Mouse (Mus musculus) fibroblast of lung, adult 2 months (primary cell): ENCODE measurements around the gene Dapp1.
"Not testable (repeated sequence)": the region's sequence is repeated elsewhere in the genome, so short reads cannot be mapped to it uniquely, and the experiment has no call there.

Experiments
- DNase-seq: peaks from one replicate; pipeline ENCODE4 v3.0.0-alpha.2; 2011; ENCODE audit warnings: low read depth

Gene Dapp1

DNA sequence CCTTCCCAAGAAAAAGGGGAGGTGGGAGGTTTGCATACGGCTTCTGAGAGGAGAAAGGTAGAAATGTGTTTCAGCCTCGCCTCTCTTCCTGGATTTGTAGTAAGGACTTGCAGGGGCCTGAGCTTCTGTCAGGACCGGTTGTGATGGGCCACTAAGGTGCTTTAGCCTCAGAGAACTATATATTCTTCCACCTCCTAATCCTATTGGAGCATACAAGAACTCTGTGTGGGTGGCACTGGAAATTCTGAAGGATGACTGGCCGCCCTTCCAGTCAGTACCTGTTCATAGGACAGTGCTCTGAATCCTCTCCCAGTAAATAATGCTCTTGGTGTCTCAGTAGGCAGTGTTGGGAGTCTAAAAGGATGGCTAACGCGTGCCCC lies 62.4 kb downstream of the Dapp1 start:
- DNase-seq: peak; percentile 12

DNA sequence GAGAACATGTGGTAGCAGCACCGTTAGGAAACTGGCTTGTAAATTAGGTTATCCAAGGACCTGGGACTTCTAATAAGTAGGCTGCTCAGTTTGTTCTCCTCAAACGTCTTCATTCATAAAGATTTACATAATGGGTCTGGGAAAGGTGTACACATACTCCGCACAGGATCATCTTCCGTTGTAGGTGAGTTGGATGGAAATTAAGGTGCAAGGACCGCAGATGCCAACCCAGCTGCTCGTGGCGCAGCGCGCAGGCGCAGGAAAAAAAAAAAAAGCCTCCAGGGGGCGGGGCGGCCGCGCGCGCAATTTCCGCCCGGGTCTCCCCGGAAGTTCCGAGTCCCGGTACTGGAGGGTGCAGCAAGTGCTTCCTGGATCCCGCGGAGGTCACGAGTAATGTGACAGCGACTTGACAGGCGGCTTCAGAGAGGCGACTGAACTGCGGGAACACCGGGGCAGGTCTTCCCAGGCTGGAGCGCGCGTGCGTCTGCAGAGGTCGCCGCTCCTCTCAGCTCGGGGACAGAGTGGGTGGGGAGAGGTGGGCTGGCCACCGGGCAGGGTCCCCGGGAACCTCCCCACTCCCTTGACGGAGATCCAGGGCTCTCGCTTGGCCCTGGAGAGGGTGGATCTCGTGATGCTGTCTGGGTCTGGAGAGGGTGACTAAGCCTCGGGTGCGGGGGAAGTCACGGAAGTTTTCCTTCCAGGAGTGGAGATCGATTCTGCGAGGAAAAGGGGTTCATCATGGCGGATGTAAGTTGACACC lies 63.0 kb downstream of the Dapp1 start, which contains the start of gene Lamtor3:
Lamtor3 (plus strand) TSS at position 335 of the 760 bp plus-strand sequence.
- peak; percentile 58 for DNase-seq

DNA sequence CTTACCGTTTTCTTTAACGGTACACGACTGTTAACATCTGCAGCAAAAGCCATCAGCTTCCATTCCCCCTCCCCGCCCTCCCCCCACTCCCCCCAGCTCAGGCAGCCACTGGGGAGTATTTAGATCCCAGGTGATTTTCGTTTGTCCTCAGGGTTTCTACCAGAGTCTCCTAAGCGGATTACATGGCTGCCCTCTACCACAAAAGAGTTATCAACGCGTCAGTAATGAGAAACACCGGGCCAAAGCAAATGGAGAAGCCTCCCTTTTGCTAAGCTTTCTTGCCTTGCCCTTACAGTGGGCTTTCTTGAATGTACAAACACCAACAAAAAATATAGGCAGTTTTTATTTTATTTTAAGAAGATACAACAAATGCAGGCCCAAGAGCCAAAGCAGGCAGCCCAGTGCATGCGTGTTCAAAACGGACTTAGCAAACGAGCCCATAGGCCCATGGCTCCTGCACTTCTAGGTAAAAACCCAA lies 63.6 kb downstream of the Dapp1 start:
- DNase-seq: no peak

DNA sequence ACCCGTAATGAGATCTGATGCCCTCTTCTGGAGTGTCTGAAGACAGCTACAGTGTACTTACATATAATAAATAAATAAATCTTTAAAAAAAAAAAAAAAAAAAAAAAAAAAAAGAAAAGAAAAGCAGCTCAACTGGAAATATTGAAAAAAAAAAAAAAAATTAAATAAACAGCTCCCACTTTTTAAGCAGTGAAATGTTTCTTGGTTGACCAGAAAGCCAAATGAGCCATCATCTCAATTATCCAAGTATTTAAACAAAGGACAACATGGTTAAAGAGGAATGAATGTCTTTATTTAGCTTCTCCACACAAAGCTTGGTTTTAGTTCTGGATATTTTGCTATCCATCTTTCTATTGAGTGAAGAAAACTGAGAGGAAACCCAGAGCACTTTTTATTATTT lies 66.8 kb downstream of the Dapp1 start:
- not testable (repeated sequence) for DNase-seq

DNA sequence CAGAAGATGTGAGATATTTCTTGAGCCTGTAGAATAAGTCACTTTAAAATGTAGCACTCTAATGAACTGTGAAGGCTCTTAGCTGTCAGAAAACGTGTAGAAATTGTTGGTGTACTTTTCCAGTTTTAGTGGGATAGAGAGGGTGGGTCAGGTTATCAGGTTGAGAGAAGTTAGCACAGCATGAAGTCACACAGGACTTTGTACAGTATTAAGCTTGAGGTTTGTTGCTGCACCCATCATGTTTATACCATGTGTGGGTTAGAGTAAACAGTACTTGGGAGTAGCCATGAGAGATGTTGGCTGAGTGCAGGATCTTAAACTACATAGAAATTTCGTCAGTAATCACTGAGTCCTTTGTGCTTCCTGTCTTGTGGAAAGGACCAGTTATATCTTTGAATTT lies 68.3 kb downstream of the Dapp1 start:
- DNase-seq: no peak

DNA sequence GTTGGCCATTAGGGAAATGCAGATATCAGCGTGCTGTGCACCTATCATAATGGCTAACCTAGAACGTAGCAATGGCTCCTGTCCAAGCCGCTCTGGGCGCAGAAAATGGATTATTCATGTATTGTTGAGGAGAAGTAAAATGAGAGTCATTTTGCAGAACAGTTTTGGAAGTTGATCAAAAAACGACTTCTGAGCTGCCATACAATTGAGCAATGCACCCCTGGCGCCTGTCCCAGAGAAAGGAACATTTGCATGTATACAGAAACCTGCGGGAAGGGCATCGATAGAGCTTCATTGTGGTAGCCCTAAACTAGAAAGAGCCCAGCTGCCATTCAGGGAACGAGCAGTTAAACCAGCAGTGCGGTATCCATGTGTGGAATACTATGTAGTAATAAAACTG lies 81.2 kb downstream of the Dapp1 start:
- DNase-seq: peak; percentile 27

DNA sequence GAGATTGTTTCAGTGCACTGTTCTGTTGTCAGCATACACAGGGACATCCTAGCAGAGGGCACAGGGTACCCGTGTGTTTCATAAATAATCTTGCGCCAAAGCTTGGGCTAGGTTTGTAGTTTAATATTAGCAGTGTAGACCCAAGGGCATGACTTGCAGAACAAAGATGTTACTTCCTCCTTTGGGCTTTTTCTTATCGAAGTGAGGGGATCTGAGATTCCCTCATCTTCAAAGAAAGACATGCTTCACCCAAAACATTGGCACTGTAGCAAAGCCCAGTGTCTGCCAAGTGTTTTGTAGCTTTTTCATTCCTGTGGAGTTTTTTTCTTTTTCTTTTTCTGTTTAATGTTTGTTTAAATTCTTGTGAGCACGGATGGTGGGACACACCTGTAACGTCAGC lies 83.7 kb downstream of the Dapp1 start:
- no peak for DNase-seq

DNA sequence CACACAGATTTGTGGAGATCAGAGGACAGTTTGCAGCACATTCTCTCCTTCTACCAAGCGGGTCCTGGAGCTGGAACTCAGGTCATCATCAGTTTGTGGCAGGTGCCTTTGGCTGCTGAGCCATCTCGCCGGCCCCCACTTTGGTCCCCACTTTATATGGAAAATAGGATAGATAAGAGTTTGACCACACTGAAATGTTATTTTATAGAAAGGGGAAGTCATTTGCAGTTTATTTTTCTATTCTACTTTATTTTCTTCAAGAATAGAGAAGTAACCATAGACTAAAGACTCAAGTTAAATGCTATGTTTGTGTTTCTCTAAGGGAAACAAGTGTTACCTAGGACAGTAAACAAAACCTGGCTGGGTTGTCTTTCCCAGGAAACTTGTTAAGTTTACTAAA lies 84.5 kb downstream of the Dapp1 start:
- no peak for DNase-seq

DNA sequence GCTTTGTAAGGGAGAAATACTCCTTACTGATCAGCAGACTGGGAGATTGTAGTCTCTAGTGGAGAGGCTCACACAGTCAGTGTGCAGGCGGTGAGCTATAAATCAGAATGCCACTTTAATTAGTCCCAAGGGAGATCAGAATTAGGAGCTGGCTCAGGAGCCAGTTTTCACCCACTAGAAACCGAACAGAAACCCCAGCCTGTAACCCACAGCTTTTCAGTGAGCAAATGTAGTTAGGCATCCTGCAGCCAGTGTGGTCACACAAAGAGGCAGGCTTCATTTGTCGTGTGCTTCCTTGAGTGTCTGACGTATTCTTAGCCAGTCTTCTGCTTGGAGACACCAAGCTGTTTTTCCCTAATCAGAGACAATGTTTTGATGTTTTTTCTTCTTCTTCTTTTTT lies 85.0 kb downstream of the Dapp1 start:
- no peak for DNase-seq

DNA sequence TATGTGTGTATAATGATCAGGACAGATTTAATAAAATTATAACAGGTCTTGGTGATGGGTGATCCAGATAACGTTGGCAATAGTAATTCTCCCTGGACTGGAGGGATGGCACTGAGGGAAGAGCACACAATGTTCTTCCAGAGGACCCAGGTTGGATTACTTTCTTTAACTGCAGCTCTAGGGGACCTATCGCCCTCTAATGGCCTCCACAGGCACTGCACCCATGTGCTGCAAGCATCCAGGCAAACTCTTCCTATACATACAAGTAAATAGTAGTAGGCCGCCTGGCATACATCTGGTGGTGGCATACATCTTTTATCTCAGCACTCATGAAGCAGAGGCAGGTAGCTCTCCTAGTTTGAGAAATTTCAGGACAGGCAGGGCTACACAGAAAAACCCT lies 86.1 kb downstream of the Dapp1 start:
- no peak for DNase-seq

DNA sequence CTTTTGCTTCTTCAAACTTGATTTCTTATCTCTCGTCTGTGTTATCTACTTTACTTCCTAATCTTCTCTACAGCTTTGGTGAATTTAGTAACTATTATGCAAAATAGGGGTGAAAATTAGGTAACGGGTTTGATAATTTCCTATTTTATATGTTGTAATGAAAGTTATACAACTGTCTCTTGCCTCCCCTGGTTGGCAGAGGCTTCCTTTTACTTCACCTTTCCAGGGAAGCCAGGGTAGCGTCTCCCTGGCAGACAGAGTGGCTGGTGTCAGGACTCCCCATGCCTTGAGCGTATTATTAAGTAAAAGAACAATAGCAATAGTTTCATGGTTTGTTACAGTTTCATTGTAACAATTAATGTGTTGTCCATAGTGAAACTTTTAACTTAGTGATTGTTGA lies 87.6 kb downstream of the Dapp1 start:
- no peak for DNase-seq

DNA sequence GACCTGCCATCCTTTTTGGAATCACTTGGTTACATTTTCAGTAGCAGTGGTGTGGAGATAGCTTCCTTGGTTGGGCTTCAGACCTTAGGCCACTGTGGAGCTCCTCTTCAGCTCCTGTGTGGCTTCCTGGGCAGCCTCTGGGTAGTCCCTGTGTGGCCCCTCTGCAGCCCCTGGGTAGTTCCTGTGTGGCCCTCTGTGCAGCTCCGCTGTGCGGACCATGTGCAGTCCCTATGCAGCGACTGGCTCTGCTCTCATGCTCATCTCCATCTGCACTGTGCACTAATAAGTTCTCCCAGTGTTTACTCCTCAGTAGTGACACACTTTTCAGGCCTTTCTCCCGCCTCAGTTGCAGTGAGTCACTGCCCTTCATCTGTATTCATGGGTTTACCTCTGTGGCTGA lies 89.2 kb downstream of the Dapp1 start:
- no peak for DNase-seq

DNA sequence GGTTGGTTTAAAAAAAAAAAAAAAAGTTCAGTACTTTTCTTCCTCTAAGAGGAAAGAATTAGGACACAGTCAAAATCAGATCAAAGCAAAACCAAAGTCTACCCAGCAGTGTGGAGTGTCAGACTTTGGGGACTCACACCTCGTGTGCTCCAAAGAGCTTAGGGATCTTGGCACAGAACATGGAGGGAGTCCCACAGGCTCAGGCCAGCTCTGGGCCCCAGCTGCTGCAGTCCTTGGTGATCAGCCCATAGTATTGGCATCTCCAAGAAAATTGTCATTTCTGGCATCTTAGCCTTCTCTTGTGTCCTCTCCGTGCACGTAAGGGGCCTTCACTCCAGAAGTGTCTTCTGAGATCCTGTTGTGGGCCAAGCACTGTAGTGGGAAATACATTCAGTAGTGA lies 90.3 kb downstream of the Dapp1 start:
- DNase-seq: no peak

DNA sequence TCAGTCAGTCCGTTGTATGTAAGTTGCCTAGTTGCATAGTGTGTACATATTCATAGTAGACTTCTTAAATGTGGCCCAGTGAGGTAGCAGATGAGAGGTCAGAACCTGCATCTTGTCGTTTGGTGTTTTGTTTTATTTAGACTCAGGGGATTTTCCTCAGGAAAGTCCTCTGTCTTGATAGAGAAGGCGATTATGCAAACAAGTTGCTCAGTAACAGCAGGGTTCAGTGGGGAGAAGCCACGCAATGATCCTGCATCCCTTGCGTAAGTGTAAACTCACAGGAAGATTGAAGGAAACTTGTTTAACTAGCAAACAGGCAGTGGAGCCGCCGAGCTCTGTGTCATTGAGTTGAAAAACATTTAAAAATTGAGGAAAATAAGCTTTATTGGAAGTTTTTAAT lies 93.4 kb downstream of the Dapp1 start:
- no peak for DNase-seq

DNA sequence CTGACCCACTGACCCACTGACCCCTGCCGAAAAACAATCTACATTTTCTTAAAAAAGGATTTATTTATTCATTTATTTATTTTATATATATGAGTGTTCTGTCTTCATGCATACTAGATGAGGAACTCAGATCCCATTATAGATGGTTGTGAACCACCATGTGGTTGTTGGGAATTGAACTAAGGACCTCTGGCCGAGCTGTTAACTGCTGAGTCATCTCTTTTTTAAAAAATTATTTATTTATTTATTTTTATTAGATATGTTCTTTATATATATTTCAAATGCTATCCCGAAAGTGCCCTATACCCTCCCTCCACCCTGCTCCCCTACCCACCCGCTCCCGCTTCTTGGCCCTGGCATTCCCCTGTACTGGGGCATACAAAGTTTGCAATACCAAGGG lies 100.3 kb downstream of the Dapp1 start:
- no peak for DNase-seq
